Mouse (Mus musculus) lung, postnatal 36 days (tissue): Measurements from ENCODE around the gene Slc41a1.

Source experiments
- DNase-seq: peaks from one replicate; pipeline ENCODE4 v3.0.0; 2022; ENCODE audit warnings: mixed read lengths

The Slc41a1 gene

DNA sequence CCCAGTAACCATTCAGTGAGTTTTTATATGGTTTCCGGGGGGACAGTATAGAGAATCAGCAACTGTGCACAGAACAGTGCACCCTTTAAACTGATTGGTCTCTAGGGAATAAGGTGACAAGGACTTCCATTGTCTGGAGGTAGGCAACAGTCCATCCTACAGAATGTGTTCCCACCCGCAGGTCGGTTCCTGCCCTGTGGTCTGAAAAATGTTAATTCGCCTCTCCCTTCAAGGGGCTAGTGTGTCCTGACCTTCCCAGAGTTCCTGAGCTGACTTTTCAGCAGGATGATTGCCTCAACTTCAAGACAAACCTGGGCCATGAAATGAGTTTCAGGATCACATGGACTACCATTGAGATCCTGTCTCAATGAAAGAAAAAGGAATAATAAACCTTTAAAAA, 64.1 kb downstream of the Slc41a1 start:
- DNase-seq: no peak
